Comparison of ENCODE assay signal across 13 mouse cellular contexts in the genomic region with DNA sequence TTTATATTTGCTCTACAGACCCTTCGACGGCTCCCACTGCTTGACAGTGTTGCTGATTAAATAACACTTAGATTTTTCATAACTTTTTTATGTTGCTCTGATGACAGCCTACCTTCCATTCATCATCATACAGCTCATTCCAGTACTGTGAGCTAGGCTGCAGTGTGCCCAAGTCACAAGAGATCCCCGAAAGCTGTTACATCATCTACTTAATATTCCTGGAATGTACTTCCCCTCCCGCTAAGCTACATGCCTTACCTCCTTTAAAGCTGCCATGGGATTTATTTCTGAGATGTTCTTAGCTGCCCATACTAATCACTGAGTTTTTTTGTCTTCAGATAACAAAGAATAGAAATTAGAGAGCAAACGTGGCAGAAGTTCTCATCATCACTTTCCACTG. TPM values are rescaled to one million over a fixed set of nuclear protein-coding genes. Genes with fewer than 3 reads are reported as not detected.
DNase-seq lines count a peak whose midpoint lies in the region; ATAC-seq and TF ChIP-seq lines count a peak whose summit lies in the region.
"Had no signal": no experiment of that assay in that cellular context is flagged by ENCODE, and none has a peak within 500 bp of the region (broad histone marks: within the 10 kb centered on the region; RNA-seq: fewer than 3 reads in every experiment).

No protein-coding gene starts in this region.

- no peaks in the 10 kb centered on the region for H3K36me3 ChIP-seq in hindbrain, embryonic 10.5 days

- 81% methylated on average over 5 of the region's 5 CpGs for WGBS in hindbrain, embryonic 10.5 days

- no peak overlapping the region for H3K4me3 ChIP-seq in left cerebral cortex, adult 2 months
- H3K4me3 ChIP-seq in hindbrain, embryonic 10.5 days = no peak overlapping the region

- TF ChIP-seq CTCF in left cerebral cortex, adult 2 months (IDR thresholded peaks at IDR 0.05) = no peak
- peak; percentile 17 for TF ChIP-seq CTCF in Patski (IDR thresholded peaks at IDR 0.05)

- H3K4me1 ChIP-seq in hindbrain, embryonic 10.5 days (replicated peaks) = no peaks in the 10 kb centered on the region

- in situ Hi-C loops in Patski (cut with MboI; ENCODE audit: low pct_unique_long_range_greater_than_20kb) = no loop called here

- H3K9me3 ChIP-seq in hindbrain, embryonic 10.5 days = peaks cover 4% of the 10 kb centered on the region; the same call in 1 of the 2 replicates

- peak; percentile 97 for ATAC-seq in Patski
- 0 out of 2 replicates have a peak, but pooled peaks have one; percentile 30 for ATAC-seq in megakaryocyte progenitor cell, adult 5-6 weeks (replicated peaks; ENCODE audit: poor library complexity)

- intact Hi-C loops in left cerebral cortex, adult 2 months (cut with DNase I) = no loop called here

- no peaks in the 10 kb centered on the region for H3K27me3 ChIP-seq in Patski
- no peaks in the 10 kb centered on the region for H3K27me3 ChIP-seq in hindbrain, embryonic 10.5 days (ENCODE audit: insufficient read depth, poor library complexity, severe bottlenecking)

- POLR2A ChIA-PET in Patski (lab: Charles Lee) = interaction anchor here (1.0 to 1.5 kb wide), 4 partner anchors 39 to 105 kb away, joined by 3 to 4 read pairs (median 3); a partner anchor contains a TSS

- CTCF ChIA-PET in Patski (lab: Charles Lee) = interaction anchor here (0.8 to 1.5 kb wide), 4 partner anchors 12 to 39 kb away, joined by 3 to 4 read pairs (median 4); no protein-coding TSS in a partner anchor

- H3K27ac ChIP-seq in left cerebral cortex, adult 2 months = 0 out of 2 replicates have a peak overlapping the region, but pooled peaks have one; percentile 19
- H3K27ac ChIP-seq in hindbrain, embryonic 10.5 days = no peak overlapping the region
- H3K27ac ChIP-seq: liver, embryonic 14.5 days had no signal

- DNase-seq in heart, adult 11 months = peak; percentile 27
- no peak for DNase-seq in heart, adult 18-20 months
- DNase-seq in left cerebral cortex, adult 2 months (ENCODE audit: extremely low spot score in 1 of 2, low spot score in 2 of 2) = no peak
- DNase-seq in left cerebral cortex, adult 9 months (ENCODE audit: low spot score in 2 of 2) = no peak
- DNase-seq in Patski (ENCODE audit: low read depth, low spot score) = peak; percentile 92
- DNase-seq in thymus, adult 18-20 months = no peak
- no peak for DNase-seq in hindbrain, embryonic 10.5 days (ENCODE audit: low spot score)
- DNase-seq: cerebellum, adult 2 months; heart, postnatal 4 days; kidney, postnatal 10 days; thymus, adult 2 months had no signal

RNA-seq across cellular contexts. Expression of a gene that starts 19.4 kb away (rescaled TPM):
- 1,000 to 10,000 TPM; 1,411 to 1,554 TPM for total RNA-seq in heart, adult 18-20 months (2021)
- not detected for total RNA-seq in left cerebral cortex, adult 2 months (2021)
- 0.08 TPM for polyA plus RNA-seq in Patski (2021)
- total RNA-seq in megakaryocyte progenitor cell, adult 5-6 weeks (2015) = not detected in 2 replicates
- not detected in 2 replicates for total RNA-seq in megakaryocyte progenitor cell, adult 5-6 weeks (2017)
- not detected in 2 replicates for polyA plus RNA-seq in hindbrain, embryonic 10.5 days (2016; fragmentation: Nextera tagmentation; extraction: Ambion mirVana)
- polyA plus RNA-seq: liver, embryonic 14.5 days had no signal

Comparison
In these comparisons a context has a peak if more than half of its experiments do, and no peak if none do; other contexts are left out.
1. DNase-seq: peak in heart, adult 11 months (single experiment) and Patski (single experiment); none in heart, adult 18-20 months (0 of 2), left cerebral cortex, adult 2 months (0 of 2), left cerebral cortex, adult 9 months (0 of 2), thymus, adult 18-20 months (0 of 2) and hindbrain, embryonic 10.5 days (single experiment).
2. RNA of a gene that starts 19.4 kb away (total RNA-seq): 1,411 to 1,554 TPM in heart, adult 18-20 months; not detected in left cerebral cortex, adult 2 months and not detected in megakaryocyte progenitor cell, adult 5-6 weeks; every median in the first group is over 1,000 times any median in the second.